In the genomic region with DNA sequence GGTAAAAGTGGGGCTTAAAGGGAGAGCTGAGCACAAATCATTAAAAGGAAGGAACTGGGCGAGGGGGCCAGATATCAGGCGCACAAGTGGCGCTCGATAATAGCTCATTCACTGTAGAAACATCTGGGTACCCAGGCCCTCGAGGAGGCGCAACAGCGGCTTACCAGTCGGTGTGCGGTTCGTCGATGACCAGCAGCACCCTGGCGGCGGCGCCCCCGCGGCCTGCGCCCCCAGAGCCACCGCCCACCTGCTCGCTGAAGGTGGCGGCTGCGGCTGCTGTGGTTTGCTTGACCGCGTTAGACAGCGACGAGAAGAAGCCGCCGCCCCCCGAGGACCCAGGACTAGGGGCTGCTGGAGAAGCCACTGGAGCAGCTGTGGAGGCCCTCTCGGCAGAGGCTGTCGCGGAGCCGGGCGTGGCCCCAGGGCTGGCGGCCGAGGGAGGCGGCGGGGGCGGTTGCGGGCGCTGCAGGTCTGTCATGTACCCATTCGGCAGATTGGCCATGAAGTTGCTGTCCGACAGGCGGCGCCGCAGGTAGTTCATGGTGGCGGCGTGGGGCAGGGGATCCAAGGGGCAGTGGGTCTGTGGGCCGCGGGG, we compare ENCODE assay signal across 7 mouse cellular contexts. TPM values are rescaled to one million over a fixed set of nuclear protein-coding genes. Genes with fewer than 3 reads are reported as not detected.
DNase-seq lines count a peak whose midpoint lies in the region; ATAC-seq and TF ChIP-seq lines count a peak whose summit lies in the region.

No protein-coding gene starts in this region.

- H3K9me3 ChIP-seq in forebrain, embryonic 12.5 days = no peaks in the 10 kb centered on the region
- no peaks in the 10 kb centered on the region for H3K9me3 ChIP-seq in liver, embryonic 11.5 days (ENCODE audit: control insufficient read depth, low read length)
- no peaks in the 10 kb centered on the region for H3K9me3 ChIP-seq in stomach, postnatal 0 days (ENCODE audit: control insufficient read depth, low read length)

- peak overlapping the region; percentile 56 for H3K9ac ChIP-seq in forebrain, embryonic 12.5 days
- H3K9ac ChIP-seq in liver, embryonic 11.5 days (ENCODE audit: low read depth, low read length) = no peak overlapping the region
- H3K9ac ChIP-seq in stomach, postnatal 0 days (ENCODE audit: low read length) = no peak overlapping the region

- ATAC-seq in forebrain, embryonic 12.5 days (ENCODE audit: low FRiP score) = peak; percentile 74
- ATAC-seq in liver, embryonic 11.5 days (replicated peaks; ENCODE audit: low FRiP score) = no peak
- peak; percentile 69 for ATAC-seq in stomach, postnatal 0 days (ENCODE audit: low FRiP score, low TSS enrichment)

- no peaks in the 10 kb centered on the region for H3K27me3 ChIP-seq in forebrain, embryonic 12.5 days
- H3K27me3 ChIP-seq in liver, embryonic 11.5 days (replicated peaks; ENCODE audit: control insufficient read depth, insufficient read depth, low read length) = peaks cover 27% of the 10 kb centered on the region
- H3K27me3 ChIP-seq in stomach, postnatal 0 days (ENCODE audit: control insufficient read depth, insufficient read depth, low read length) = no peaks in the 10 kb centered on the region

- no peak; the same call in 1 of the 2 replicates for TF ChIP-seq CTCF in left cerebral cortex, adult 2 months (IDR thresholded peaks at IDR 0.05)
- no peak for TF ChIP-seq CTCF in bone marrow macrophage, adult 2 months (IDR thresholded peaks at IDR 0.05; ENCODE audit: low read depth, low read length)
- no peak for TF ChIP-seq CTCF in stomach, postnatal 0 days (IDR thresholded peaks at IDR 0.05; ENCODE audit: low read depth)

- H3K27ac ChIP-seq in left cerebral cortex, adult 2 months = peak overlapping the region; percentile 89
- no peak overlapping the region for H3K27ac ChIP-seq in bone marrow macrophage, adult 2 months (ENCODE audit: insufficient read depth, low read depth, low read length)
- 0 out of 2 replicates have a peak overlapping the region, but pooled peaks have one; percentile 36 for H3K27ac ChIP-seq in forebrain, embryonic 12.5 days
- no peak overlapping the region for H3K27ac ChIP-seq in liver, embryonic 11.5 days (ENCODE audit: low read depth, low read length)
- no peak overlapping the region for H3K27ac ChIP-seq in stomach, postnatal 0 days (replicated peaks)

- H3K4me3 ChIP-seq in left cerebral cortex, adult 2 months = peak overlapping the region; percentile 60
- peak overlapping the region; percentile 51 for H3K4me3 ChIP-seq in bone marrow macrophage, adult 2 months (ENCODE audit: insufficient read depth, low read length)
- H3K4me3 ChIP-seq in forebrain, embryonic 12.5 days (replicated peaks) = peak overlapping the region; percentile 52
- peak overlapping the region; percentile 45 for H3K4me3 ChIP-seq in liver, embryonic 11.5 days (ENCODE audit: low read depth, low read length)
- peak overlapping the region; percentile 38 for H3K4me3 ChIP-seq in stomach, postnatal 0 days (ENCODE audit: low read depth, low read length)

- peak overlapping the region; percentile 65 for H3K4me2 ChIP-seq in forebrain, embryonic 12.5 days
- H3K4me2 ChIP-seq in liver, embryonic 11.5 days = peak overlapping the region; percentile 75
- H3K4me2 ChIP-seq in stomach, postnatal 0 days (replicated peaks; ENCODE audit: low read depth) = peak overlapping the region; percentile 63

- intact Hi-C loops in left cerebral cortex, adult 2 months (cut with DNase I) = no loop called here
- intact Hi-C loops in left cerebral cortex, postnatal 10 days (cut with DNase I) = loop anchor here (10.0 kb wide), 1 partner anchor 96 kb away; no protein-coding TSS in a partner anchor

- 17% methylated on average over 47 of the region's 49 CpGs for WGBS in forebrain, embryonic 12.5 days
- WGBS in liver, embryonic 11.5 days = 12% methylated on average over 48 of the region's 49 CpGs
- 21% methylated on average over 35 of the region's 49 CpGs for WGBS in stomach, postnatal 0 days

- DNase-seq in left cerebral cortex, adult 2 months (ENCODE audit: extremely low spot score in 1 of 2, low spot score in 2 of 2) = no peak
- no peak for DNase-seq in left cerebral cortex, adult 18-20 months (ENCODE audit: low spot score in 2 of 2)
- DNase-seq in liver, embryonic 11.5 days (ENCODE audit: low spot score) = peak; percentile 31
- peak; percentile 14 for DNase-seq in stomach, postnatal 0 days (ENCODE audit: low spot score)
- DNase-seq in left cerebral cortex, postnatal 10 days (ENCODE audit: extremely low spot score in 1 of 2, low spot score in 2 of 2) = no peak

- 0 out of 2 replicates have a peak, but pooled peaks cover 2% of the 10 kb centered on the region for H3K36me3 ChIP-seq in forebrain, embryonic 12.5 days (replicated peaks)
- no peaks in the 10 kb centered on the region for H3K36me3 ChIP-seq in liver, embryonic 11.5 days (ENCODE audit: control insufficient read depth, insufficient read depth, low read length)
- H3K36me3 ChIP-seq in stomach, postnatal 0 days (ENCODE audit: control insufficient read depth, insufficient read depth, low read length) = no peaks in the 10 kb centered on the region

- TF ChIP-seq POLR2A in bone marrow macrophage, adult 2 months (IDR thresholded peaks at IDR 0.05; ENCODE audit: borderline replicate concordance, low read depth, low read length) = no peak

- no peak for TF ChIP-seq EP300 in stomach, postnatal 0 days (optimal IDR thresholded peaks at IDR 0.05)

- peaks cover 19% of the 10 kb centered on the region for H3K4me1 ChIP-seq in bone marrow macrophage, adult 2 months (ENCODE audit: control insufficient read depth, insufficient read depth, low read length)
- H3K4me1 ChIP-seq in forebrain, embryonic 12.5 days = no peaks in the 10 kb centered on the region
- no peaks in the 10 kb centered on the region for H3K4me1 ChIP-seq in liver, embryonic 11.5 days (replicated peaks; ENCODE audit: control insufficient read depth, insufficient read depth, low read length)
- no peaks in the 10 kb centered on the region for H3K4me1 ChIP-seq in stomach, postnatal 0 days (replicated peaks; ENCODE audit: control insufficient read depth, insufficient read depth)

RNA-seq across cellular contexts. Expression of a gene that starts 0.5 kb away (rescaled TPM):
- total RNA-seq in left cerebral cortex, adult 2 months (2021) = 100 to 1,000 TPM; 542 to 553 TPM
- total RNA-seq in left cerebral cortex, adult 18-20 months (2021) = 100 to 1,000 TPM; 486 to 496 TPM
- 4.8 and 5.7 TPM in 2 replicates for polyA plus RNA-seq in bone marrow macrophage, adult 2 months (2012; ENCODE audit: insufficient read depth, insufficient read length, missing spikeins)
- 15.4 and 17.8 TPM in 2 replicates for polyA plus RNA-seq in forebrain, embryonic 12.5 days (2016; fragmentation: Nextera tagmentation; extraction: Ambion mirVana)
- 0.48 and 0.60 TPM in 2 replicates for polyA plus RNA-seq in liver, embryonic 11.5 days (2014; fragmentation: Nextera tagmentation; extraction: Ambion mirVana)
- 1.1 and 1.7 TPM in 2 replicates for polyA plus RNA-seq in stomach, postnatal 0 days (2015; fragmentation: Nextera tagmentation; extraction: Ambion mirVana)
- total RNA-seq in left cerebral cortex, postnatal 10 days (2021) = 100 to 1,000 TPM; 450 to 457 TPM

RNA-seq across cellular contexts. Expression of a gene that starts 11.0 kb away (rescaled TPM):
- 10 to 100 TPM; 15.9 to 19.1 TPM for total RNA-seq in left cerebral cortex, adult 2 months (2021)
- 10 to 100 TPM; 12.1 to 12.8 TPM for total RNA-seq in left cerebral cortex, adult 18-20 months (2021)
- polyA plus RNA-seq in bone marrow macrophage, adult 2 months (2012; ENCODE audit: insufficient read depth, insufficient read length, missing spikeins) = 362 and 394 TPM in 2 replicates
- 4.2 and 6.0 TPM in 2 replicates for polyA plus RNA-seq in forebrain, embryonic 12.5 days (2016; fragmentation: Nextera tagmentation; extraction: Ambion mirVana)
- 11.5 and 12.0 TPM in 2 replicates for polyA plus RNA-seq in liver, embryonic 11.5 days (2014; fragmentation: Nextera tagmentation; extraction: Ambion mirVana)
- polyA plus RNA-seq in stomach, postnatal 0 days (2015; fragmentation: Nextera tagmentation; extraction: Ambion mirVana) = 4.3 and 6.0 TPM in 2 replicates
- 1 to 10 TPM; 7.4 to 9.0 TPM for total RNA-seq in left cerebral cortex, postnatal 10 days (2021)

RNA-seq across cellular contexts. Expression of a gene that starts 30.1 kb away (rescaled TPM):
- 10 to 100 TPM; 55.4 to 56.8 TPM for total RNA-seq in left cerebral cortex, adult 2 months (2021)
- total RNA-seq in left cerebral cortex, adult 18-20 months (2021) = 10 to 100 TPM; 49.1 to 58.4 TPM
- 13.3 and 14.5 TPM in 2 replicates for polyA plus RNA-seq in bone marrow macrophage, adult 2 months (2012; ENCODE audit: insufficient read depth, insufficient read length, missing spikeins)
- polyA plus RNA-seq in forebrain, embryonic 12.5 days (2016; fragmentation: Nextera tagmentation; extraction: Ambion mirVana) = 20.2 and 20.4 TPM in 2 replicates
- polyA plus RNA-seq in liver, embryonic 11.5 days (2014; fragmentation: Nextera tagmentation; extraction: Ambion mirVana) = 3.4 and 4.1 TPM in 2 replicates
- 3.6 and 4.9 TPM in 2 replicates for polyA plus RNA-seq in stomach, postnatal 0 days (2015; fragmentation: Nextera tagmentation; extraction: Ambion mirVana)
- total RNA-seq in left cerebral cortex, postnatal 10 days (2021) = 10 to 100 TPM; 30.2 to 30.7 TPM

RNA-seq across cellular contexts. Expression of a gene that starts 41.5 kb away (rescaled TPM):
- total RNA-seq in left cerebral cortex, adult 2 months (2021) = 10 to 100 TPM; 10.3 to 12.9 TPM
- 10 to 100 TPM; 13.7 to 14.7 TPM for total RNA-seq in left cerebral cortex, adult 18-20 months (2021)
- polyA plus RNA-seq in bone marrow macrophage, adult 2 months (2012; ENCODE audit: insufficient read depth, insufficient read length, missing spikeins) = 21.1 and 23.5 TPM in 2 replicates
- 56.5 and 59.3 TPM in 2 replicates for polyA plus RNA-seq in forebrain, embryonic 12.5 days (2016; fragmentation: Nextera tagmentation; extraction: Ambion mirVana)
- 62.7 and 66.7 TPM in 2 replicates for polyA plus RNA-seq in liver, embryonic 11.5 days (2014; fragmentation: Nextera tagmentation; extraction: Ambion mirVana)
- 57.0 and 62.9 TPM in 2 replicates for polyA plus RNA-seq in stomach, postnatal 0 days (2015; fragmentation: Nextera tagmentation; extraction: Ambion mirVana)
- total RNA-seq in left cerebral cortex, postnatal 10 days (2021) = 10 to 100 TPM; 10.5 to 11.7 TPM

RNA-seq across cellular contexts. Expression of a gene that starts 50.4 kb away (rescaled TPM):
- total RNA-seq in left cerebral cortex, adult 2 months (2021) = 1 to 10 TPM; 1.0 to 1.3 TPM
- 1 to 10 TPM; 1.4 to 1.5 TPM for total RNA-seq in left cerebral cortex, adult 18-20 months (2021)
- 8.6 and 10.6 TPM in 2 replicates for polyA plus RNA-seq in bone marrow macrophage, adult 2 months (2012; ENCODE audit: insufficient read depth, insufficient read length, missing spikeins)
- polyA plus RNA-seq in forebrain, embryonic 12.5 days (2016; fragmentation: Nextera tagmentation; extraction: Ambion mirVana) = 3.3 and 4.2 TPM in 2 replicates
- polyA plus RNA-seq in liver, embryonic 11.5 days (2014; fragmentation: Nextera tagmentation; extraction: Ambion mirVana) = 8.8 and 10.6 TPM in 2 replicates
- 11.7 and 18.8 TPM in 2 replicates for polyA plus RNA-seq in stomach, postnatal 0 days (2015; fragmentation: Nextera tagmentation; extraction: Ambion mirVana)
- 1 to 10 TPM; 1.1 to 1.3 TPM for total RNA-seq in left cerebral cortex, postnatal 10 days (2021)

Comparison
In these comparisons a context has a peak if more than half of its experiments do, and no peak if none do; other contexts are left out.
1. DNase-seq: peak in liver, embryonic 11.5 days (single experiment) and stomach, postnatal 0 days (single experiment); none in left cerebral cortex, adult 2 months (0 of 2), left cerebral cortex, adult 18-20 months (0 of 2) and left cerebral cortex, postnatal 10 days (0 of 2).
2. H3K27ac ChIP-seq: peak in left cerebral cortex, adult 2 months (single experiment) and forebrain, embryonic 12.5 days (single experiment); none in bone marrow macrophage, adult 2 months (single experiment), liver, embryonic 11.5 days (single experiment) and stomach, postnatal 0 days (single experiment).
3. RNA of a gene that starts 11.0 kb away (polyA plus RNA-seq): 362 to 394 TPM in bone marrow macrophage, adult 2 months; 11.5 to 12.0 TPM in liver, embryonic 11.5 days, 4.3 to 6.0 TPM in stomach, postnatal 0 days and 4.2 to 6.0 TPM in forebrain, embryonic 12.5 days; every median in the first group is over 10 times any median in the second.
4. Peak in every context shown above with its lines, with median percentiles within 50 percentile points of each other: H3K4me3 ChIP-seq and H3K4me2 ChIP-seq.